Mouse (Mus musculus): ENCODE results near the gene Itga6.

GRCm38 (mm10) chr2:71899886-71900285, 154.5 kb downstream of the Itga6 start:
- TF ChIP-seq CTCF (IDR thresholded peaks at IDR 0.05; ENCODE audit: control insufficient read depth, insufficient read depth, insufficient read length) (no peak), USF1 (IDR thresholded peaks at IDR 0.05; ENCODE audit: low read depth) (no peak), MYOG (IDR thresholded peaks at IDR 0.05; ENCODE audit: control insufficient read depth, extremely low read depth, insufficient read length) (no peak), MAX (IDR thresholded peaks at IDR 0.05) (no peak), MYOD1 (IDR thresholded peaks at IDR 0.05; ENCODE audit: control insufficient read depth, insufficient read length, low read depth) (no peak), FOSL1 (IDR thresholded peaks at IDR 0.05; ENCODE audit: insufficient read depth, low read length, poor library complexity, severe bottlenecking) (no peak)

Measured in C2C12 (cell line).